Mouse (Mus musculus) urinary bladder, postnatal 14 days (tissue): ENCODE data around the gene Slc1a6.
"Not testable (repeated sequence)": the region's sequence is repeated elsewhere in the genome, so short reads cannot be mapped to it uniquely, and the experiment has no call there.

Experiments used
- DNase-seq: peaks from one replicate; pipeline ENCODE4 v3.0.0; 2021; ENCODE audit warnings: low spot score

The Slc1a6 gene

DNA sequence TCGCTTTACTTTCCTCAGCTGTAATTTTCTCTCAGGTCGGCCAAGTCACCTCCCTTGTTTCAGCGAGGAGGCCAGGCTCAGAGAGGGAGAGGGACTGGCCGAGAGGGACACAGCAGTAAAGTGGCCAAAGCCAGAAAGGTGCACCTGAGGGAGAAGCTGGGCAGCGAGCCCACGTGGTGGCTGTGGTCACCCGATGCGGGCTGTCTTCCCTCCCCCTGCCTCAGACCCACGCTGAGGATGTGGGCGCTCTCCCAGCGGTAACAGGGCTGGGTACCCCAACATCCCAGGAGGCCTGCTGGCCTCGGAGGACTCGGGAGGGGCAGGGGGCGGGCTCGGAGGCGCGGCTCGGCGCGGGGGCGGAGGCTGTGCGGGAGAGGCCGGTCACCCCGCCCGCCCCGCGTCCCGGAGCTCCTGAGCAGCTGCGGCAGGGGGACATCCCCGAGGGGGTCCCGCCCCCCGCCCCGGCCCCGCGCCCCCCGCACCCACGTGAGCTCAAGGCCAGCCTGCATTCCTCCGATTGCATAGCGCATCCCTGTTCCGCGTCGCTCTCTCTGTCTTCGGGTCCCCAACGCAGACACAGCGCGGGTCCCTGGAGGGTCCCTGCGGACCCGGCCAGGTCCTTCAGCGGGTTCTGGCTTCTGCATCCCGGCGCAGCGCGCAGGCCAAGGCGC is at the start of gene Slc1a6:
Gene Slc1a6 (plus strand): TSS at position 516 of the 671 bp plus-strand sequence.
- peak; percentile 25 for DNase-seq

DNA sequence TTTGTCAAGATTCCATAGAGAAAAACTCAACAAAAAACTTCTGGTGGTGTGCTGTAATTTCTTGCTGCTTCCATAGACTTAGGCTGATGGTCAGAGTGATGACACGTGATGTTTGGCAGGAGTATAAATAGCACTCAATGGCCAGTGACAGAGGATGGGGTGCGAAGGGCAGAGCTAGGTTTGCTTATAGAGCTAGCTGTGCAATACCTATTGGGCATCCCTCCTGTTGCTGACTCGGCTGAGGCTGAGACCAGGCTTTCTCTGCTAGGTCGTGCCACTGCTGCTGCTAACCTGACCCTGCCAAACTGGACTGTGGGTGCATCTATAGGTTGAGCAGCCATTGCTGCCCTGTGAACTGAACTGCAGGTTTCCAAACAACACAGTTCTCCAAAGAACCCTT is 40.5 kb upstream of the Slc1a6 start:
- DNase-seq = no peak

- DNase-seq = no peak
Observed at GRCm38 (mm10) chr10:78743721-78744120, 36.6 kb upstream of the Slc1a6 start.

GRCm38 (mm10) chr10:78745453-78746232 is 34.7 kb upstream of the Slc1a6 start:
- no peak for DNase-seq

DNA sequence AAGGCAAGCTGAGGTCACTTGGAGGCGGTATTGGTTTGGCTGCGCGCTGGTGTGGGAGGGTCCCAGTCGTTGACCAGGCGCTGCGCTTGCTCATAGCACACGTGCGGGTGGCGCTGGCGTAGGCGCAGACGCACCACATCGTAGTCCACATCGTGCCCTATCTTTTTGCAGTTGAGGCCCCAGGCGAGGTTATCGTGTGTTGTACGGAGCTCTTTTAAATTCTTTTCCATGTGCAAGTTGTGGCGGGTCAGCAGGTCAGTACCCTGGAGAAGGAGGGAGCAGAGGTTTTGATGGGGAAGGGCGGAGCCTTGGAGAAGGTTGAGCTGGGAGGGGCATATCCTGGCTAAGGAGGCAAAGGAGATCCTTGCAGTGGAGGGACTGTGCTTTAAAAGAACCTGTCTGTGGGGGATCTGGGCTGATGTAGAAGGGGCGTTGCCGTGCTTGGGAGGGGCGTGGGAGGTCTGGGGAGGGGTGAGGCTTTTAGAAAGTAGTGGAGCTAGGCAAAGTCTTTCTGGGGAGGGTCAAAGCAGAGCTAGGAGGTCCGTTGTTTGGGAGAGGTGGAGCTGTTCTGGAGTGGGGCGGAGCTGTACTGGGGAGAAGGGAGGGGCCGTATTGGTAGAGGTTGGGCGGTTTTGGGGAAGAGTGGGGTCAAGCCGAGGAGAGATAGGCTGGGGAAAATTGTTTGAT is 33.1 kb upstream of the Slc1a6 start:
- DNase-seq = peak; percentile 8

GRCm38 (mm10) chr10:78748161-78748560 is 32.1 kb upstream of the Slc1a6 start:
- no peak for DNase-seq

DNA sequence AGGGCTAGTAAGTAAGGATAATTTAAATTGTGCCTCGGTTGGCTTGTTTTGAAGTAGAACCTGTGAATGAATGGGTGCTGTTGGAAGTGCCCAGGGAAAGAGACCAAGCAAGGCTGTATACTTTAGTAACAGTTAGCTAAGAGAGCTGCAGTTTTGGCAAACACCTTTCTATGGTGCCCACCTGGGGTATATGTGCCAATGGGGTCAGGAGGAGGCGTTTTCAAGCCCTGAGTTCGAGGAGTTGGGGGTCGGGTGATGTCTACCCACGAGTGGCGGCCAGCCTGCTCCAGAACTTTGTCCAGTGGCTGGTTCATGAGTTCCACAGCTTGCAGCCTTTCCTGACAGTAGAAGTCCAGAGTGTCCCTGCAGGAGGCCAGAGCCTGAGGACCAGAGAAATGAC is 31.4 kb upstream of the Slc1a6 start:
- DNase-seq = no peak

- DNase-seq = peak; percentile 53
Observed at GRCm38 (mm10) chr10:78752452-78753191, 27.7 kb upstream of the Slc1a6 start, which contains the start of gene Ccdc105. TSS of gene Ccdc105 (minus strand) at chr10:78753065.

DNA sequence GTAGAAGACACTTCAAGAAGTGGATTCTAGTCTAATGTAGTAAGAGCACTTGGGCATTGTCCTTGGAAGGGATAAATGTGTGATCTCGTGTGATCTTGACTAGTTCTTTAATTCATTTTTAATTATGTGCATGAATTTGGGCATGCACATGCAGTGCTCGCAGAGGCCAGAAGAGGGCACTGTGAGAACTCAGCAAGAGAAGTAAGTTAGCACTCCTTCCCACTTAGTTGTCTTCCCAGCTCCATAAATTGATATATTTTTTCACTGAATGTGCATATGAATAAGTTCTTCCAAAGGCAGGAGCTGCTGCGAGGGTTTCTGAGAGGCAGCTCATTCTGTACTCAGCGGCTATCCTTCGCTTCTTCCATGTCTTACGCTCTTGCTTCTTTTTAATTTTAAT is 24.3 kb upstream of the Slc1a6 start:
- peak; percentile 73 for DNase-seq

DNA sequence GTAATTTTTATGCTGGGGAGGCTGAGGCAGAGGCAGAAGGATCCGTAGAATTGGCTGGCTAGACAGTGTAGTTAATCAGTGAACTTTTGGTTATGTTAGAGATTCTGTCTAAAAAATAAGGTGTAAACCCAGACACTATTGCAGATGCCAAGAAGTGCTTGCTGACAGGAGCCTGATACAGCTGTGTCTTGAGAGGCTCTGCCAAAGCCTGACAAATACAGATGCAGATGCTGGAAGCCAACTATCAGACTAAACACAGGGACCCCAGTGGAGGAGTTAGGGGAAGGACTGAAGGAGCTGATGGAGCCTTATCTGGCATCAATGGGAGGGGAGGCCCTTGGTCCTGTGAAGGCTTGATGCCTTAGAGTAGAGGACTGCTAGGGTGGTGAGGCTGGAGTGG is 14.7 kb upstream of the Slc1a6 start:
- no peak for DNase-seq

GRCm38 (mm10) chr10:78775830-78776229 is 4.5 kb upstream of the Slc1a6 start:
- no peak for DNase-seq

GRCm38 (mm10) chr10:78779527-78779926 is 769 bp upstream of the Slc1a6 start:
- no peak for DNase-seq

DNA sequence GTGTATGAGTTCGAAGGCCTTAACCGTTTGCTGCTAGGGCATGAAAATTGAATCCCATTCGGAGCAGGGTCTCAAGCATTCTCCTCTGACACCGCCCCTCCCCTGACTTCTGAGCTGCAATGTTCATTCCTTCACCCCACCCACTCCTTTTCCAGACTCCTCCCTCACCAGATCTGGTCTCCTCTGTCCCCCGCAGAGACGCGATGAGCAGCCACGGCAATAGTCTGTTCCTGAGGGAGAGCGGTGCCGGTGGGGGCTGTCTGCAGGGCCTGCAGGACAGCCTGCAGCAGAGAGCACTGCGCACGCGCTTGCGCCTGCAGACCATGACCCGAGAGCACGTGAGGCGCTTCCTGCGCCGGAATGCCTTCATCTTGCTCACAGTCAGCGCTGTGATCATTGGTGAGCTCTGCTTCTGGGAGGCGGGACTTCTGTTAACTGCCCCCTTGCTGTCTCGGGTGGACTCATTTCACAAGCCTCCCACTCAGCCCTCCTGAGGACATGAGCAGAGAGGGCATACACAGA is 7.3 kb downstream of the Slc1a6 start:
- peak; percentile 69 for DNase-seq

- DNase-seq = no peak
Observed at GRCm38 (mm10) chr10:78790561-78790960, 10.3 kb downstream of the Slc1a6 start.

- no peak for DNase-seq
Observed at GRCm38 (mm10) chr10:78801449-78801848, 21.2 kb downstream of the Slc1a6 start.

GRCm38 (mm10) chr10:78812358-78813060 is 32.2 kb downstream of the Slc1a6 start:
- no peak for DNase-seq

GRCm38 (mm10) chr10:78840456-78840855 is 60.2 kb downstream of the Slc1a6 start:
- DNase-seq = not testable (repeated sequence)

DNA sequence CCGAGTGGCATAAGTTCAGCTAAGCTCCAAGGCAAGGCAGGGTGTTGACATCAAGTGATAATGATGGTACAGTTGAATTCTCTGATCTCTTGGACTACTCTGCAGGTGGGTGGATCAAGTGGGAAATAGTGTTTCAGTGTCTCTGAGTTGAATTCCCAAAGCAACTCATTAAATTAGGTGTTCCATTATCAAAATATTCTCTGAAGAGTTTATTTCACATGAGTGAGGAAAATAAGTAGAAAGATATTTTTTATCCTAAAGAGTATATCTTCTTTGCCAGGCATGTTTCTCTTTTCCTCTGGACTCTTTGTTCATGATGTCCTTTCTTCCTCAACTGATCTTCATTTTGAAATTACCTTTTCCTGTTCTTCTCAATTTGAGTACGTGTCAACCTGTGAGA is 71.8 kb downstream of the Slc1a6 start, which contains the start of gene Olfr1356:
Gene Olfr1356 (minus strand): TSS at position 101 of the 400 bp plus-strand sequence.
- DNase-seq = no peak
